Mouse (Mus musculus) G1E-ER4 (cell line): ENCODE measurements around the gene Tspan15. TPM values are rescaled to one million over a fixed set of nuclear protein-coding genes. Genes with fewer than 3 reads are reported as not detected.

Experiments
- GATA1 ChIP-seq: IDR thresholded peaks from one replicate; pipeline ENCODE4 v1.8.0; 2012; ENCODE audit warnings: low read length, inconsistent platforms
- polyA plus RNA-seq: library from polyadenylated mRNA; stranded (reverse); fragments of >175 nt; gene quantifications from 2 replicates; pipeline ENCODE4 v1.2.3, GENCODE M21; 2012

Tspan15 gene
- polyA plus RNA-seq, 1 experiment: 0.70 TPM

DNA sequence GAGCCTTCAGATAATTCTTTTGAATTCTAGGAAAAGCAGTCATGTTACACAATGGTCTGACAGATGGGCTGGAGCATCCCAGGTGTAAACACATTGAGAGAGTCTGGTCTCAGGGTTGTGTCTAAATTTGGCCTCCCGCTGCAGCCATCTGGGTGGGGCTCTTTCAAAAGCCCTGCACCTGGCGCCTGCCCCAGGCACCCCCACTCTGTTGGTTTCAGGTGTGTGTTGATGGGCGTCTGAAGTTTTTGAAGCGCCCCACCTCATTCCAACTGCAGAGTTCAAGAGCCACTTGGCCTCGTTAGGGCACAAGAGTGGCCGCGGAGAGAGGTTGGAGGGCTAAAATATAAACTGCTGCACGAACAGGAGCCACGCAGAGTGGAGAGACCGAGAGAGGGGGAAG lies 11.3 kb upstream of the Tspan15 start:
- no peak for TF ChIP-seq GATA1

DNA sequence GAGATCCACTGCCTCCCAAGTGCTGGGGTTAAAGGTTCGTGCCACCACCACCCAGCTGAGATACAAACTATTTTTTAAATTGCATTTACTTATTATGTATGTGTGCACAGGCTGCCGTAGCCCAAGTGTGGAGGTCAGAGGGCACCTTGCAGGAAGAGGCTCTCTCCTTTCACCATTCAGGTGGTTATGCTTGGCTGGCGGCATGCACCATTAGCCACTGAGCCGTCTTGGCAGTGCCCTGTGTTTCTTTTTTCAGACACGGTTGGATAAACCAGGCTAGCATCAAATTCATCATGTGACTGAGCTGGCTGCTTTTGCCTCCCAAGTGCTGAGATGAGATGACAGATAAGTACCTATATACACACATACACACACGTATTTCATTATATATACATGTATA lies 8.2 kb upstream of the Tspan15 start:
- TF ChIP-seq GATA1: no peak

DNA sequence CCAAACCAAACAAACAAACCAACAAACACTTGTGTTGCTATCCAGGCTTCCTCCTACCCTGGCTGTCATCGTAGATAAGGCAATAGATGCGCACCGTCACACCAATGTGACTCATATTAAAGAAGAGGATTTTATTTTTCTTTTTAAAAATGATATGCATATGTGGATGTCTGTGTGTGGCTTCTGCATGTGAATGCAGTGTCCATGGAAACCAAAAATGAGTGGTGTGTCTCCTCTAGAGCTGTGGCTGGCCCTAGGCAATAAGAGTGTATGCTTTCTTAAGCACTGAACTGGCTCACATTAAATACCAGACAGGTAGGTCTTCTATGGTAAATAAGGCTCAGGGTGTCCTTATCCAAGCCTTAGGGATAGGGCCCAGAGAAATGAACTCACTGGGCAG lies 7.6 kb upstream of the Tspan15 start:
- TF ChIP-seq GATA1: no peak

DNA sequence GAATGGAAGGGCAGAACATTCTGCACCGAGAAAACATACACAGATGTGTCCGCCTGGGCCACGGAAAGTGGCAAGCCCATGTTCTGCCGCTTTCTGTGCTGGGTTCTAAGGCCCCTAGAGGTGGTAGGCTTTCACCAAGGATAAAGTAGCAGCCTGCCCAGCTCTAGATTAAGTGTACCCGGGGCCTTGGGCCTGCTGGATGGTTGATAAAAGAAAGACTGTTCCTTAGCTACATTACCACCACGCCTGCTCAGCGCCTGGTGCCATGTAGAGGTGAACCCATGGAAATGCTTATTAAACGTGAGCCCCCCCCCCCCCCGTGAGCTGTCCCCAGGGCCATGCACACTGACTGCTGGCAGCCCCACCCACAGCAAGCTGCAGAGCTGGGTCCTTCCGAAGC lies 6.2 kb upstream of the Tspan15 start:
- TF ChIP-seq GATA1: no peak

DNA sequence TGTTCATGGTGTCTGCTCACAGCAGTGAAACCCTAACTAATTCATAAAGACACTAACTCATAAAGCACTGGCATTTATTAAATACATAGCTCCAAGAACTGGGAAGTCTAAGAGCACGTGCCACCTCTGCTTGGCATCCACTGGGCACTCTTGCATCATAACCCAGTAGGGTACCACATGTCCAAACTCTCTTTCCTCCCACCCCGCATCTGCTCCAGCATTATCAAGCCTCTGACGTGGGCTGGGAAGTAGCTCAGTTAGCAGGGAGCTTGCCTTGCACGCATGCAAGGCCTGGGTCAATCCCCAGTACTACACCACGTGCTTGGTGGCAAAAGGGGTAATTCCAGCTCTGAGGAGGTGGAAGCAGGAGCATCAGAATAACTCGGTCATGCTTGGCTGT lies 5.1 kb upstream of the Tspan15 start:
- no peak for TF ChIP-seq GATA1

DNA sequence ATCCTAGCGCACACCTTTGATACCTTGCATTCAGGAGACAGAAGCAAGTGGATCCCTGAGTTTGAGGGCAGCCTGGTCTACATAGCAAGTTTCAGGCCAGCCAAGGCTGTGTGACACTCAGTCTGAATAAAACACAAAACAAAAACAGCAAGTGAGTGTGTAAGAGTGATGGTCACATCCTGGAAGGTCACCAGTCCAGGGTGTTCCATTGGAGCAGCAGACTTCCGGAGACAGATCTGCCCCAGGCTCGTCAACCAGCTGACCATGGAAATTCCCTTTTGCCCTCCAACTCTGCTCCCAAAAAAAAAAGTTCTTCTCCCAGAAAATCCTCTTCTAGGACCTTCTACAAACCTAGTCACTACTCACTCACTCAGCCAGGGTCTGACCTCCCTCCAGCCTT lies 760 bp upstream of the Tspan15 start:
- no peak for TF ChIP-seq GATA1

DNA sequence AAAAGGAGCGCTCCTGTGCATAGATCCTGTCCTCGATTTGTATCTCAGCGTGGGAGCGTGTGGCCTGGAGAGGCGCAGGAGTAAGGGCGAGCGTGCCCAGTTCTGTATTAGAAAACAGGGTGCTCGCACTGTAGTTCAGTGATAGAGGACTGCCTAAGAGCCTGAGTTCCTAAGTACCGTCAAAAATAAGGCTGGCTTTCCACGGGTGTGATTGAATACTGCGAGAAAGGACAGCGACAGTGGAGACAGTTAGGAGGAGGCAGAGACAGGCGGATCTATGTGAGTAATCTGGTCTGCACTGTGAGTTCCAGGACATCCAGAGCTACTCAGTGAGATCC lies 313 bp upstream of the Tspan15 start:
- no peak for TF ChIP-seq GATA1

DNA sequence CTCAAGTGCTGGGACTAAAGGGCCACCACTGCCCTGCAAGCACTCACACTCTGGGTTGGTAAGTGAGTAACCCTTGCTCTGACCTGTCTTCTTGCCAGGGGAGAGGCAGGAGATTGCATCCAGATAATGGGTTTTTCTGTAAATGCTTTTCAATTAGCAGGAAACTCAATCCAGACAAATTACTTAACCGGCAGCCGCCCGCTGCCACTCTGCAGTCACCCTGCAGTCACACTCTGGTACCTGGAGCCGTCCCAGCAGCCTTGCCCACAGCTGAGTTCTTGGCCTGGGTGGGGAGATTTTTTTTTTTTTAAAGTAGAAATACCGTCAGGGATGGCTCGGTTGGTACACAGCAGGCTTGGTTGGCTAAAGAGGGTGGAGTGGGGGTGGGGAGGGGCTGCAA lies 2.9 kb downstream of the Tspan15 start:
- no peak for TF ChIP-seq GATA1

DNA sequence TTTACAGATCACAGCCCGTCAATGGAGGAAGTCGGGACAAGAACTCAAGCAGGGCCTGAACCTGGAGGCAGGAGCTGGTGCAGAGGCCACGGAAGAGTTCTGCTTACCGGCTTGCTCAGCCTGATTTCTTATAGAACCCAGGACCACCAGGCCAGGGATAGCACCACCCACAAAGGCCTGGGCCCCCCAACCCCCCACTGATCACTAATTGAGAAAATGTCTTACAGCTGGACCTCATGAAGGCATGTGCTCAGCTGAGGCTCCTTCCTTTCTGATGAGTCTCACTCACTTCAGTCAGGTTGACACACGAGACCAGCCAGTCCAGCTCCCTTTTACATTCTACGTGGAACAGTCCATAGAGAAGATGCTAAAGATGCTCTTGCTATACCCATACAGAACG lies 5.2 kb downstream of the Tspan15 start:
- no peak for TF ChIP-seq GATA1

DNA sequence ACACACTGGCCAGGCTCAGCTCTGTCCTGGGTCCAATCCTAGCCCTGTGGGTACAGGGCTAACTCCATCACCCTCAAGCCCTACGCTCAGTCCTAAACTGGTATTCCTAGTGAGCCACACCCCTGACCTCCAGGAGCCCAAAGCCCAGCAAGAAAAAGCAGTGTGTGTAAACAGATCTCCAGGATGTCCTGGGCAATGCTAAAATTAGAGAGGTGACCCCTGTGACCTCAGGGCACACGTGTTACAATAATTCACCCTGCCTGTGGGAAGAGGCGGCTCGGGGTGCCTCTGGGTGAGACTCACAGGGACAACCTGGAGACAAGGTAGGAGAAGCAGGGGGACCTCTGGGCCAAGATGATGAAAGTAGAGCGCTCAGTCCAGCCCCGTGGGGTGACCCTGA lies 6.8 kb downstream of the Tspan15 start:
- TF ChIP-seq GATA1: no peak

DNA sequence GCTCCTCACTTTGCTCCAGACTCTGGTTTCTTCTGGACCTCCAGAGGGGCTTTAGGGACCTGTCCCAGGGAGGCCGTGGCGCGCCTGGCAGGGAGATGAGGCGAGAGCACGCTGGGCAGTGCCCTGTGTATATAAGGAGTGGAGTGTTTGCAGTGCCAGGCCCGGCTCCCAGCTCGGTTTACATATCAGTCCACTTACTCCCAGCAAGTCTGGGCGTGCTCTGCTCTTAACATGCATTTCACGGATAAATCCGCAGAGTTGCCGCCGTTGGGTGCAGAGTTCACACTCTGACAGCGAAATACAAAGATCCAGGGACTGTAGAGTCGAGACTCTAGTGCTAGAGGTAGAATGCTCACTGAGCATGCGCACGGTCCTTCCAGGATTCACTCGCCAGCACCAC lies 8.3 kb downstream of the Tspan15 start:
- TF ChIP-seq GATA1: no peak

DNA sequence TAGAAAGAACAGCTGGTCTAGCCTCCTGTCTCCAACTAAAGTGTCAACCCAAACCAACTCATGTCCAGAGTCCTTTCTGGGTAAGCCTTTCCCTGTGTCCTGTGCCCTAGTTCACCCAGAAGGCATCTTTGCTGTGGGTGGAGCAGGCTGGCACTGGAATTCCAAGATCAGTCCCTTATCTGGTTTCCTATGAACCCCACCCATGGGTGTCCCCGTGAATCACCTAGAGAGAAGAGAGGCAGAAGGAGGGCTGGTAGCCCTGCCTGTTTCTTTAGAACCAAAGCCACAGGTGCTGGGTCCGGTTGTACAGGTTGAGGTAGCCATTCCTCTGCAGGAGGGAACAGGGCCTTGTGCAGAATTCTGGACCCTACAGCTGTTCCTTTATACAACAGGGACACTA lies 9.4 kb downstream of the Tspan15 start:
- no peak for TF ChIP-seq GATA1

DNA sequence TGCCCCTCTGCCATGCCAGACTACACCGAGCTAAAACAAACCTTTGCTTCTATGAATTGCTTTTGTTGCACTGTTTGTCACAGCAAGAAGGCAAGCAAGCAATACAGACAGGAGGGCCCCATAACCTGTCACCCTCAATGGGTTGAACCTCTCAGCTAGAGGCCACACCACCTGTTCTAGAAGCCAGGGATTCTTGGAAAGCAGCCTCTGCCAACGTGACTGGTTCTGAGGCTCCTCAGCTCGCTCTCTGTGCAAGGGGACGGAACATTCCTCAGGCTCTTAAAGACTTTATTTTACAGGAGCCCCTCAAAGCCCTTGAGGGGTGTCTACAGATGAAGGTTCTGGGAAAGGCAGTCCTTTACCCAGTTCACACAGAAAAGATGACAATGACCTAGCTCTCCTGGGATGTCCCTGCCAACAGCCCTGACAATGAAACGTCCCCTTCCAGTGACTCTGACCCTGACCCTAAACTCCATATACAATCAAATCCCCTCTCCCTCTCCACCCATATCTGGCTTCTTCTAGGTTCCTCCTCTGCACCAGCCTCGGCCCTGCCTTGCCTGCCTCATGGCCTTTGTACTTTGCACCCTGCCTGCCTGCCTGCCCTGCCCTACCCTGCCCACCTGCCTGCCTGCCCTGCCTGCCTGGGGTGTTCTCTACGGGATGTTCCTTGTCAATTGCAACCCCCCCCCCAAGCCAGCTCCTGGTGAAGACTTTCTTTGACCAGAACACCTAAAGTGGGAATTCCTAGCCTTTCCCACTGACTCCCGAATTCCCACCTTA lies 10.1 kb downstream of the Tspan15 start:
- no peak for TF ChIP-seq GATA1

DNA sequence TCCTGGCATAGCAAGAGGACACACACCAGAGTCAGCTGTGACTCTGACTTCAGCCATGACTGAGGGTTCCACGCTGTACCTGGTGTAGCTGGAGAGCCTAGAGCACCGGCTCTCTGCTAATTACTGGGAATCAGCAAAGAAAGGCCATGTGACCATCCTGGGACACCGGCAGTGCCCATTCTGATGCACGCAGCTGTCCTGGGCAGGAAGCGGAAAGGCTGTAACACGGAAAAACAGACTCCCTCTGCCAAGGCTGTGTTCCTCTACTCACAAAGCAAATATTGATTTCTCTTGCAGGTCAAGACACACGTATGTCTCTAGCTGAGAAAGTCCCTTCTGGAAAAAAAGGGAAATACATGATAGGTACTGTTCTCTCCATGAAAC lies 12.3 kb downstream of the Tspan15 start:
- no peak for TF ChIP-seq GATA1

DNA sequence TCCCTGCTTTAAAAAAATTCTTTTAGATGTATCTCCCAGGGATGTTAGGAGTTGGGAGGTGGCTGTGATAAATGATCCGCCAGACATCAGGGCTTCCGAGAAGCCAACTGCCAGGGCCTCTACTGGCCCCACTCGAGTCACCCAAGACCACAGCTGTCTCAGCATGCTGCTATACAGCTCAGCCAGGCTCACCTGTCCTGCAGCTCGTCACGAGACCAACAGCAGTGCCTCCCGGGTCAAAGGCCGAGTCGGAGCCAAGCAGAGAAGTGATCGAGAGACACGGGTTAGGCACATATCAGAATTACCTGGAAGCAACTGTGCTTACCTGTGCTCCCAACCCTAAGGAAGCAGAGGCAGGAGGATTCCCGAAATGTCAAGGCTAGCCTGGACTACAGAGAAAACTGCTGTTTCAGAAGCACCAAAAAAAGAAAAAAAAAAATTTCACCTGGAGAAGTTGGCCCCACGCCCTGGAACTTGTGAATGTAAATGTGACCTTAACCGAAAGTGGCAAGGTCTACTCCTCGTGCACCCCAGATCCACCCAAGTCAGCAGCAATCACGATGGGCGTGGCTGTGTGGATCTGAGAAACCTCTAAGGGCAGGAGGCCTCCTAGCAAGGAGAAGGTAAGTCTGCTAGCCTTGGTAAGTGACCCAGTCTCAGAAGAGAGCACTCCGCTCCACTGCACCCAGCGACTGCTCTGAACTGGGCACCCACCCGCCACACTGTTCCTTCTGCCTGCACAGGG lies 12.8 kb downstream of the Tspan15 start:
- TF ChIP-seq GATA1: no peak

DNA sequence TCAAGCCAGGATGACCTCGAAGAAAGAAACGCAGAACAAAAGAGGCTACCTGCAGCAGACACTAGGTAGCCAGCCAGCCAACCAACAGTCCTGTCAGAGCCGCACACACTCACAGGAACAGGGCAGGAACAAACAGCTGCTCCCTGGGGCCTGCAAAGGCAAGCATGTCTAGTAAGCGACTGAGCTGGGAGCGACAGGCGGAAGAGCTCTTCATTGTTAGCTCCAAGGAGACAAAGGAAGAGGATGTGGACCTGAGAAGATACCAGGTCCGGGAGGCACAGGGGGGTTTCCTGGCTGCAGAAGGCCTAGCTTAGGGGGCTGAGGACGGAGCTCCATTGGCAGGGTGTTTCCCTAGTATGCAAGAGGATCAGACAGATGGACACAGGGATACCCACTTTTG lies 13.9 kb downstream of the Tspan15 start:
- no peak for TF ChIP-seq GATA1

DNA sequence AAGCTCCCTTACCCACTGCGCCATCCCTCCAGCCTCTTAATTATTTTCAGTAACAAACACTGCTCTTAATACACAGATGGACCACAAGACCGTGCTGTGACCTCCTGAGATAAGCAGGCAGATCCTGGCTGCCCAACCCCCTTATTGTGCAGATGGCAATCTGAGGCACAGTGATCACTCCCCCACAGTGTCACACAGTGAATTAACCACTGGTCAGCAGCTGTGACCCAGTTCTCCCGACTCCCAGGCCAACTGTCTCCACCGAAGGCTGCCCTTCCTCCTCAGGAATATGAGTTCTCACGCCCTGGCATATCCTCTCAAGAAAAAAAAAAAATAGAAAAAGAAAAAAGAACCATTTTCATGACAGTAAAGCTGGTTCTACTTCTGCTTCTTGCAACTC lies 14.5 kb downstream of the Tspan15 start:
- TF ChIP-seq GATA1: peak; percentile 50
